Mouse (Mus musculus): ENCODE measurements around the gene Tyrp1. TPM values are rescaled to one million over a fixed set of nuclear protein-coding genes. Genes with fewer than 3 reads are reported as not detected.

The Tyrp1 gene
- polyA plus RNA-seq, 1 experiment: not detected

DNA sequence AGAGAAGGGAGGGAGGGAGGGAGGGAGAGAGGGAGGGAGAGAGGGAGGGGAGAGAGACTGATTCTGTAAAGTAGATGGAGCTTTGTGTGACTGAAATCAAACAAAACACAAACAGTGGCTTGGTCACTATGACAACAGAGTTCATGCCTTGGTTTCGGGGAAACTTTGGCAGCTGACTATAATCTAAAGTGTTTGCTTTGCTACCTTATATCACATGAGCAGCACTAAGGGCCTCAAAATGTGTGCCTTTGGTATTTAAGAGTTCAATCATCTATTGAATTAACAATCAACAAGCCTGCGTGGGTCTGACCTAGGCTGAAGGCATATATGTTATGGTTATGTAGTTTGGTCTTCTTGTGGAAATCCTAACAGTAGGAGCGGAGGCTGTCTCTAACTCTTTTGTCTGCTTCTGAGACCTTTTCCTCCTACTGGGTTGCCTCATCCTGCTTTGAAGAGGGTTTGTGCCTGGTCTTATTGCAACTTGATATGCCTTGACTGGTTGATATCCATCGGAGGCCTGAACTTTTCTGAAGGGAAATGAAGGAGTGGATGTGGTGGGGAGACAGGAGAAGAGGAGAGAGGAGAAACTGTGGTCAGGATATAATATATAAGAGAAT, 61.5 kb downstream of the Tyrp1 start:
- no peaks in the 10 kb centered on the region for H3K79me2 ChIP-seq (ENCODE audit: control insufficient read depth, insufficient read depth)
- TF ChIP-seq USF1 (IDR thresholded peaks at IDR 0.05; ENCODE audit: low read depth) (no peak), E2F4 (IDR thresholded peaks at IDR 0.05; ENCODE audit: insufficient read depth) (no peak), POLR2AphosphoS2 (IDR thresholded peaks at IDR 0.05; ENCODE audit: insufficient read length, low read depth) (no peak), REST (IDR thresholded peaks at IDR 0.05; ENCODE audit: insufficient read depth, insufficient read length) (no peak), MYOG (IDR thresholded peaks at IDR 0.05; ENCODE audit: control insufficient read depth in 1 of 3, insufficient read depth in 1 of 3, insufficient read length in 2 of 3, low read depth in 2 of 3) (no peak), MAX (IDR thresholded peaks at IDR 0.05; ENCODE audit: low read depth) (no peak), MYOD1 (IDR thresholded peaks at IDR 0.05; ENCODE audit: control insufficient read depth in 1 of 3, insufficient read length in 2 of 3, low read depth in 2 of 3) (no peak), POLR2A (IDR thresholded peaks at IDR 0.05; ENCODE audit: insufficient read length, low read depth) (no peak), TCF3 (IDR thresholded peaks at IDR 0.05; ENCODE audit: insufficient read length, low read depth) (no peak), CEBPB (IDR thresholded peaks at IDR 0.05; ENCODE audit: insufficient read depth, poor library complexity, severe bottlenecking) (no peak), SRF (IDR thresholded peaks at IDR 0.05; ENCODE audit: control insufficient read depth, insufficient read length, low read depth) (no peak), TCF12 (IDR thresholded peaks at IDR 0.05; ENCODE audit: insufficient read depth, poor library complexity, severe bottlenecking) (no peak)
- no peak overlapping the region for H3K4me2 ChIP-seq (ENCODE audit: low read depth)
- no peak overlapping the region for H3K4me3 ChIP-seq
- H3K27me3 ChIP-seq (ENCODE audit: control insufficient read depth, insufficient read depth, insufficient read length): no peaks in the 10 kb centered on the region
- H3K36me3 ChIP-seq (ENCODE audit: control insufficient read depth, insufficient read depth): no peaks in the 10 kb centered on the region
- no peak overlapping the region for H3ac ChIP-seq (ENCODE audit: control insufficient read depth, insufficient read length)

Other genes with a start within 250 kb of the Tyrp1 start
- 15.9 TPM for gene Lurap1l, start 76.5 kb downstream of the Tyrp1 start, polyA plus RNA-seq (2012; fragmentation: generic; extraction: Trizol)

Measured in myocyte (in vitro differentiated cells).